Mouse (Mus musculus) CH12.LX (cell line): ENCODE measurements around the gene Lyzl6.

ENCODE experiments used
- BHLHE40 ChIP-seq: IDR thresholded peaks from 2 replicates; pipeline ENCODE4 v1.6.1; 2011; ENCODE audit warnings: mild to moderate bottlenecking, low read depth, low read length, improper control_type of control experiment
- CTCF ChIP-seq, 2 experiments: IDR thresholded peaks in 1 of 2; conservative IDR thresholded peaks in 1 of 2; 2 replicates each; pipeline ENCODE4 v1.5.1; 2011 to 2012; ENCODE audit warnings: low read depth in 2 of 2, low read length in 2 of 2, improper control_type of control experiment in 1 of 2, inconsistent platforms in 1 of 2, mild to moderate bottlenecking in 1 of 2, moderate library complexity in 1 of 2
- E2F4 ChIP-seq: IDR thresholded peaks from 2 replicates; pipeline ENCODE4 v1.6.1; 2011; ENCODE audit warnings: low read depth, low read length, improper control_type of control experiment; ENCODE audit not compliant: insufficient replicate concordance
- EP300 ChIP-seq: IDR thresholded peaks from 2 replicates; pipeline ENCODE4 v1.6.1; 2011; ENCODE audit warnings: low read length, improper control_type of control experiment
- ETS1 ChIP-seq: conservative IDR thresholded peaks from 2 replicates; pipeline ENCODE4 v1.6.1; 2012; ENCODE audit warnings: low read depth, mild to moderate bottlenecking, inconsistent platforms, low read length, improper control_type of control experiment, moderate library complexity
- GABPA ChIP-seq: IDR thresholded peaks from 2 replicates; pipeline ENCODE4 v1.6.1; 2012; ENCODE audit warnings: low read depth, low read length, improper control_type of control experiment, inconsistent platforms; ENCODE audit not compliant: insufficient replicate concordance
- MAX ChIP-seq: IDR thresholded peaks from 2 replicates; pipeline ENCODE4 v1.6.1; 2011; ENCODE audit warnings: low read length, improper control_type of control experiment
- MXI1 ChIP-seq: IDR thresholded peaks from 2 replicates; pipeline ENCODE4 v1.6.1; 2011; ENCODE audit warnings: mild to moderate bottlenecking, low read depth, low read length, improper control_type of control experiment
- NRF1 ChIP-seq: IDR thresholded peaks from 2 replicates; pipeline ENCODE4 v1.6.1; 2014; ENCODE audit warnings: low read depth, mild to moderate bottlenecking, inconsistent platforms, low read length, improper control_type of control experiment, moderate library complexity
- POLR2A ChIP-seq: IDR thresholded peaks from 2 replicates; pipeline ENCODE4 v1.6.1; 2011; ENCODE audit warnings: low read depth, mild to moderate bottlenecking, improper control_type of control experiment, low read length
- RCOR1 ChIP-seq: conservative IDR thresholded peaks from 2 replicates; pipeline ENCODE4 v1.6.1; 2012; ENCODE audit warnings: low read depth, mild to moderate bottlenecking, inconsistent platforms, low read length, improper control_type of control experiment
- TBP ChIP-seq: conservative IDR thresholded peaks from 2 replicates; pipeline ENCODE4 v1.6.1; 2011; ENCODE audit warnings: low read depth, low read length, improper control_type of control experiment
- TCF12 ChIP-seq: IDR thresholded peaks from 2 replicates; pipeline ENCODE4 v1.6.1; 2014; ENCODE audit warnings: low read depth, mild to moderate bottlenecking, inconsistent platforms, low read length, improper control_type of control experiment
- USF1 ChIP-seq: IDR thresholded peaks from 2 replicates; pipeline ENCODE4 v1.6.1; 2014; ENCODE audit warnings: low read depth, mild to moderate bottlenecking, inconsistent platforms, low read length, improper control_type of control experiment

DNA sequence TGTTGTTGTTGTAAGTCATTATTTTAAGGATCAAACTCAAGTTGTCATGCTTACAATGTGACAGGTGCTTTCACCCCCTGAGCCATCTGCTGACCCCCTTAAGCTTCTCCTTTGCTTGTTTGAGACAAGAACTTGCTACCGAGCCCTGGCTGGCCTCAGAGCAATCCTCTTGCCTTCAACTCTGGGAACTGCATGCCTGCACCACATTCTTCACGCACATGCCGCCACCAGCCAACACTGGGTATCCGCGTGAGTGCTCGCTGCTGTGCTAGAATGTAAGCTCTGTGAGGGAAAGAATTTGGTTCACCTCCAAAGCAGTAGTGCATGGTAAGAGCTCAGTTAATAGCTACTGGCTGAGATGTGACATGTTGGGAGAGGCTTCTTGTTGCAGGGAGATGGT, 2.4 kb downstream of the Lyzl6 start:
- TF ChIP-seq MAX (no peak), CTCF (conservative IDR thresholded peaks at IDR 0.05 in 1 of 2, IDR thresholded peaks at IDR 0.05 in 1 of 2; ENCODE audit: low read depth in 2 of 2, low read length in 2 of 2) (no peak), ETS1 (no peak), BHLHE40 (no peak), POLR2A (no peak), E2F4 (no peak), TBP (no peak), MXI1 (no peak), EP300 (no peak), RCOR1 (no peak), USF1 (no peak), TCF12 (no peak), GABPA (no peak), NRF1 (no peak)
